Mouse (Mus musculus): Measurements from ENCODE around the gene Adh1. TPM values are rescaled to one million over a fixed set of nuclear protein-coding genes. Genes with fewer than 3 reads are reported as not detected.

Adh1 gene
- polyA plus RNA-seq, 1 experiment from 2014 or later: 1.1 TPM

DNA sequence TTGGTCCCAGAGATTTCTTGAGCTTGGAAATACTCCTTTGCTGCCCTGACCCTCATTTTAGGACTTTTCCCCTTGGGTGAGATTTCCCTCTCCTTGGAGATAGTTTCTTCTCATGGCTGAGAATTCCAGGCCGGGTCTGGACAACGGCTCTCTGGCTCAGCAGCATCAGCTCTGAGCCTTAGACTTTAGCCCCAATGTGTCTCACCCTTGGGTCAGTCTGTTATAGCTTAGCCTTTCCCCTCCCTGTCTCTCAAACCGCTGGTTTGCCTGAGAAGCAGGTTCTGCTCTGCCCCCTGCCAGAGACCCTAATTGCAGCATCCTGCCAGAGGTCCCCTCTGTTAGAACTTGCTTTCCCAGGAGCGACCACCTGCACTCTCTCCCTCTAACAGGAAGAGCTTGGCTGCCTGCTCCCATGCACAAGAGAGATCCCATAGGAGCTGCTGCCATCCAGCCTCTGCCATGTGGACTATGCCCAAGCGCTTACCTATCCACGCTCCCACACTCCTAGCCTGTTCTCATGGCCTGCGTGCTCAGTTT lies 16.4 kb upstream of the Adh1 start:
- ATAC-seq (replicated peaks): no peak
- 73% methylated on average over 7 of the region's 7 CpGs for WGBS
- H3K27ac ChIP-seq: no peak overlapping the region
- no peaks in the 10 kb centered on the region for H3K36me3 ChIP-seq (replicated peaks)
- H3K4me2 ChIP-seq: no peak overlapping the region
- H3K4me1 ChIP-seq: no peaks in the 10 kb centered on the region
- H3K27me3 ChIP-seq (replicated peaks): no peaks in the 10 kb centered on the region
- H3K9me3 ChIP-seq: no peaks in the 10 kb centered on the region
- no peak overlapping the region for H3K4me3 ChIP-seq
- H3K9ac ChIP-seq: no peak overlapping the region

DNA sequence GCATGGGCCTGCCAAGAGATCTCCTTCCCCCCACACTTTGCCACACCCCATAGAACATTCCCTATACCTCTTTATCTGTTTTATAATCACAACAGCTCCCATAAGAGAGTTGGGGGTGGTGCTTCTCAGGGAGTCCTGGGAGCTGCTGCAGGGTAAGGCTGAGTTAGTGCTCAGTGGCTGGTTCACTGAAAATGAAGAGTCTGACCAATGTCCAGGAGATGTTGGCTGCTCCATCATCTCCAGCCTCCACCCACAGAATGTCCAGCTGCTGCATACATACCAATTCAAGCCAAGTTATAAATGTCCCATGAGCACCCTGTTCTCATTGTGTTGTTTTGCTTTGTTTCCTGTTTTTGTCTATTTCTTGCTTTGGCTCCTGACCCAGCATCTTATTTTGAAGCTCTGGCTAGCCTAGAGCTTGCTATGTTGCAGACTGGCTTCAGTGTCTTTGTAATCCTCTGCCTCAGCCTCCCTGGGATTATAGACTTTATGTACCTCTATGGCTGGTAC lies 14.2 kb upstream of the Adh1 start:
- Histone ChIP-seq H3K36me3 (replicated peaks) (no peaks in the 10 kb centered on the region), H3K9me3 (no peaks in the 10 kb centered on the region)
- no peak for ATAC-seq (replicated peaks)

DNA sequence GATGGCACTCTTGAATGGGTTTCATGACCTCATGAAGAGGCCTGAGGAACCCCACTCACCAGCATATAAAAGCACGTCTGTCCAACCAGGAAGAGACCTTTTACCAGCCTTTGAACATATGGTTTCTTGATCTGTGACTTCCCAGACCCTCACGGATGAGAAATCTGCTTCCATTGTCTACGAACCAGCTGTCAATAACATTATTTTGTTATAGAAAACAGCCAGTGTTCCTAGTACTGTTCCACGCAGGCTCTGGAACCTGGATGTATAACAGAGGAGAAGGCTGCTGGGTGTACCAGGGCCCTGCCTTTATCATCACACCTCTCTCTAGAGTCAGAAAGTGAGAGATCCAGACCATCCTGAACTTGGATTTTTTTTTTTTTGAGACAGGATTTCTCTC lies 13.6 kb upstream of the Adh1 start:
- Histone ChIP-seq H3K27me3 (replicated peaks) (no peaks in the 10 kb centered on the region), H3K27ac (no peak overlapping the region), H3K36me3 (replicated peaks) (no peaks in the 10 kb centered on the region), H3K4me3 (no peak overlapping the region), H3K4me2 (no peak overlapping the region), H3K9me3 (no peaks in the 10 kb centered on the region), H3K9ac (no peak overlapping the region), H3K4me1 (no peaks in the 10 kb centered on the region)
- 81% methylated on average over 4 of the region's 4 CpGs for WGBS
- no peak for ATAC-seq (replicated peaks)

More for the DNA sequence above, 14.2 kb upstream of the Adh1 start:
- H3K4me3 ChIP-seq: no peak overlapping the region
- no peaks in the 10 kb centered on the region for H3K4me1 ChIP-seq
- H3K4me2 ChIP-seq: no peak overlapping the region
- no peaks in the 10 kb centered on the region for H3K27me3 ChIP-seq (replicated peaks)
- no peak overlapping the region for H3K27ac ChIP-seq
- H3K9ac ChIP-seq: no peak overlapping the region

DNA sequence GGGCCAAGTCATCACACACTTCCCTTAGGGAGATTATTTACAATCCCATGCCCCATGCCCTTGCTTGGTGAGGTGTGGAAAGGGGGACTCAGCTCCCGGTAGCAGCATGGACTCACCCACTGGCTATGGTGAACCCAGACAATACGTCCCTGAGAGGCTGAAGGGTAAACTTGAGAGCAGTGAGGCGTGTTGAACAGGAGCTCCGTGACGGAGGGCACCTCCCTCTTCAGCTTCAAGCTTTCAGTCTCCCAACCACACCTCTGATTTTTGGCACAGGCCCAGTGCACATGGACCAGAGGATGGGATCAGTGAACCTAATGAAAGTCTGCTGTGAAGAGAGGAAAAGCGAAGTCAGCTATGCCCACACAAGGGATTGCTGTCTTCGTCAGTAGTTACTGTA lies 12.8 kb upstream of the Adh1 start:
- no peak for ATAC-seq (replicated peaks)
- 67% methylated on average over 7 of the region's 7 CpGs for WGBS

DNA sequence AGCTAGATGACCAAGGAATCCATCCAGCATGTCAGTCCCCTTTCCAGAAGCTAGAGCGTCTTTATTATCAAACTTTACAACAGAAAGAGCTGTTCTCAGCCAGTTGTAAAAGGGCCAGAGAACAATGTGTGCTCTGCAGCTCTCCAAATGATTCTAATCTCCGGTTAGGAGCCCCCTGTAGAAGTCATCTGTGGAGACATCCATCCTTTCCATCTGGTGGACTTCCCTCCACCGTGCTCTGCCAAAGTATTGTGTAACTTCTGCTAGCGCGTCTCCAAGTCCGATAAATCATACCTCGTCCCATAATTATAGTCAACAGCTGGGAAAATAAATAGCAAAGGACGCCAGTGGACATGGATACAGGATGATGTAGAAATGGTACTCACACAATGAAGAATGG lies 12.0 kb upstream of the Adh1 start:
- no peaks in the 10 kb centered on the region for H3K4me1 ChIP-seq
- no peaks in the 10 kb centered on the region for H3K27me3 ChIP-seq (replicated peaks)
- WGBS: 90% methylated on average over 8 of the region's 8 CpGs
- no peaks in the 10 kb centered on the region for H3K9me3 ChIP-seq
- H3K27ac ChIP-seq: no peak overlapping the region
- H3K9ac ChIP-seq: no peak overlapping the region
- H3K36me3 ChIP-seq (replicated peaks): no peaks in the 10 kb centered on the region
- H3K4me2 ChIP-seq: no peak overlapping the region
- no peak for ATAC-seq (replicated peaks)
- H3K4me3 ChIP-seq: no peak overlapping the region

More for the DNA sequence above, 12.8 kb upstream of the Adh1 start:
- no peak overlapping the region for H3K4me2 ChIP-seq
- no peaks in the 10 kb centered on the region for H3K9me3 ChIP-seq
- no peaks in the 10 kb centered on the region for H3K36me3 ChIP-seq (replicated peaks)
- no peaks in the 10 kb centered on the region for H3K4me1 ChIP-seq
- no peak overlapping the region for H3K4me3 ChIP-seq
- H3K27ac ChIP-seq: no peak overlapping the region
- H3K9ac ChIP-seq: no peak overlapping the region
- no peaks in the 10 kb centered on the region for H3K27me3 ChIP-seq (replicated peaks)

DNA sequence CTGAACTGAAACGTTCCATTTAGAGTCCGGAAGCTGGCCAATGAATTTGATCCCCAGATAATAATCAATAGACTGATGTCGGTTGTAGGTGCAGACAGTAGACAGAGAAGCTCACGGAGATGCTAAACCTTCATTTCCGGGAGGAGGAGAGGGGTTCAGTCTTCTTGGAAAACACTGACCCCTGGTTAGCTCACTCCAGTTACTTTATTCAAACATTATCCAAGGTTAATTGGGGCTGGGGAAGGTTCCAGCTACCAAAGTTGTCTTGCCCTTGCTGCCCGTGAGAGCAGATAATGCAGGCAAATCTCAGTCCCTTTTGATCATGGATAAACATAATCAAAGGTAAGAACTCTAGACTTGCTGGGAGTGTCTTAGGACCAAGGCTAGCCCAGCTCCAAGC lies 9.6 kb upstream of the Adh1 start:
- H3K9me3 ChIP-seq: no peaks in the 10 kb centered on the region
- no peaks in the 10 kb centered on the region for H3K36me3 ChIP-seq (replicated peaks)
- ATAC-seq (replicated peaks): no peak
- 89% methylated on average over 6 of the region's 6 CpGs for WGBS
- H3K27me3 ChIP-seq (replicated peaks): no peaks in the 10 kb centered on the region
- no peak overlapping the region for H3K9ac ChIP-seq
- H3K4me3 ChIP-seq: no peak overlapping the region
- no peak overlapping the region for H3K4me2 ChIP-seq
- H3K27ac ChIP-seq: no peak overlapping the region
- no peaks in the 10 kb centered on the region for H3K4me1 ChIP-seq

DNA sequence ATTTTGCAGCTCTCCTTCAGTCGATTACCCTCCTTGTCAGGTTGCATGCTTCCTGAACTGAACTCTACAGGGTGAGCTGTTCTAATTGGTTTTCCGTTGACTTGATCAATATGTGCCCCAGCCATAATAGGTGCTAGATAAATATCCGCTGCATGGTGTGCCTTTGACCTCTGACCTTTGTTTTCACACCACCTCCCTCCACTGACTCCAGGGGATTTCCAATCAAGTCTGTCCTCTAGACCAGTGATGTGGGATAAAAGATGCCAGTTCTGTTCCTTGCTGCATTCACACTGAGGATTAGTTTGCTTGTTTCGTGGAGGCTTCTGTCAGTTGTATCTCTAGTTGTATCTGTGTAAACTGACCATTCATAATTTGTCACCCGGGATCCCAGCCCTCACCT lies 6.6 kb upstream of the Adh1 start:
- Histone ChIP-seq H3K36me3 (replicated peaks) (no peaks in the 10 kb centered on the region), H3K9ac (no peak overlapping the region), H3K4me1 (no peaks in the 10 kb centered on the region), H3K27me3 (replicated peaks) (no peaks in the 10 kb centered on the region), H3K4me3 (no peak overlapping the region), H3K4me2 (no peak overlapping the region), H3K9me3 (no peaks in the 10 kb centered on the region), H3K27ac (no peak overlapping the region)
- no peak for ATAC-seq (replicated peaks)
- WGBS: 36% methylated on average over 5 of the region's 5 CpGs

DNA sequence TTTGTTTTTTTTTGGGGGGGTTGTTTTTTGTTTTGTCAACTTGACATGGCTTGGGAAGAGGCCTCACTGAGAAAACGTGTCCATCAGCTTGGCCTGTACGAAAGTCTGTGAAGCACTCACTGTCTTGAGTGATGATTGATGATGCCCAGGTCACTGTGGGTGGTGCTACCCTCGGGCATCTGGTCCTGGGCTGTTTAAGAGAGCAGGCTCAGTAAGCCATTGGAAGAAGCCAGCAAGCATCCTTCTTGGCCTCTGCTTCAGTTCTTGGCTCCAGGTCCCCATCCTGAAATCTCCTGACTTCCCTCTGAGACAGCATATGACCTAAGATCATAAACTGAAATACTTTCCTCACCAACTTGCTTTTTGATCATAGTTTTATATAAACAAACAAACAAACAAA lies 5.4 kb upstream of the Adh1 start:
- Histone ChIP-seq H3K9ac (no peak overlapping the region), H3K36me3 (replicated peaks) (no peaks in the 10 kb centered on the region), H3K4me1 (no peaks in the 10 kb centered on the region), H3K4me2 (no peak overlapping the region), H3K27ac (no peak overlapping the region), H3K4me3 (no peak overlapping the region), H3K27me3 (replicated peaks) (no peaks in the 10 kb centered on the region), H3K9me3 (no peaks in the 10 kb centered on the region)
- 84% methylated on average over 3 of the region's 3 CpGs for whole genome bisulfite sequencing
- no peak for ATAC-seq (replicated peaks)

DNA sequence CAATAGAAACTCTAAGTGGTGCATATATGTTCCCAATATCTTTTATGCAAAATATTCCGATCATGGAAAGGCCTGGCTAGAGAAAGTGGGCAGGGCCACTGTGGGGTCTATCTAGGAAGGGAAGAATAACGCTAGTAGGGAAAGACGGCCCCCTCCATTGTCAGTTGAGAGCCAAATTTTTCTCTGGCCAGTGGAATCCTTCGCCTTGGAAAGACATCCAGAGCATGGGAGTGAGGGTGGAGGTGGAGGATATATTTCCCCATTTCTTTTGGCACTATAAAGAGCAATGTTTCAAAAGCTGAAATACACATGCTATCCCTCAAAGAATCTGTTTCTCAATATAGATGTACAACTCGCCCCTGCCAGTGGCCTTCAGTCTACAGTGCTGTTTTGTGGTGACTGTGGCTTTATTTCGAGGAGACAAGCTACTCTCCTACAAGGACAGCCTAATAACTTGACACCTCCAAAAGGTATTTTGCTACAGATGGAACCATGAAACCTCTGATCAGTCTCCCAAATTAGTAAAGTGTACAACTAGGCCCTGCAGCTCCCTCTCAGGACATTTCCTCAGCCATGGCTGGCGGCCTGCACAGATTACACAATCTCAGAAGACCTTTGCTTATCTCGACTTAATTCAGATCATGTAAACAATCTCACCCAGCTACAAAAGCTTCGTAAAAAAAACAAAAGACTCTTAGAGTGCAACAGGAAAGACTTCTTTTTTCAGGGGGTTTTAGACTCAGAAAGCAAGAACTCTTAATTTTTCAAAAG lies 4.8 kb upstream of the Adh1 start:
- Histone ChIP-seq H3K9me3 (no peaks in the 10 kb centered on the region), H3K27me3 (replicated peaks) (no peaks in the 10 kb centered on the region), H3K4me3 (no peak overlapping the region), H3K4me1 (no peaks in the 10 kb centered on the region), H3K9ac (no peak overlapping the region), H3K4me2 (no peak overlapping the region), H3K27ac (no peak overlapping the region), H3K36me3 (replicated peaks) (no peaks in the 10 kb centered on the region)
- ATAC-seq (replicated peaks): no peak
- WGBS: 84% methylated on average over 9 of the region's 9 CpGs

DNA sequence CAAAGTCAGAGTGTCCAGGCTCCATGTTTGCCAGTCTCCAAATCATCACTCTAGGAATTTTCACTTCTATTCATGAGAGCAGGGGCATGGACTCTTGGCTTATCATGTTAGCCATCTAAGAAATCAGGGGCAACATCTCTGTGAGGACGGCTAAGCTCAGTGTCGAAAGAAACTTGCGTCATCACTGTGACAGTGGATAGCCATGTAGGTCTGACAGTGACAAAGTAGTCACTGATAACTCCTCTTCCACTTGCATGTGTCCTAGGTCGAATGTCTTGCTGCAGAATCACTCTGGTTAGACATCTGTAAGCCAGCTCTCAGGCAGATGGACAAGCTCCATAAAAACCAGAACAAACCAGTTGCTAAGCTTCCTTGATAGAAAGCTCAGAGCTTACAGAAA lies 1.8 kb downstream of the Adh1 start:
- Histone ChIP-seq H3K4me3 (no peak overlapping the region), H3K27me3 (replicated peaks) (no peaks in the 10 kb centered on the region), H3K4me1 (no peaks in the 10 kb centered on the region), H3K9me3 (no peaks in the 10 kb centered on the region), H3K4me2 (no peak overlapping the region), H3K36me3 (replicated peaks) (no peaks in the 10 kb centered on the region), H3K27ac (no peak overlapping the region), H3K9ac (no peak overlapping the region)
- ATAC-seq (replicated peaks): no peak
- 94% methylated on average over 4 of the region's 4 CpGs for WGBS

DNA sequence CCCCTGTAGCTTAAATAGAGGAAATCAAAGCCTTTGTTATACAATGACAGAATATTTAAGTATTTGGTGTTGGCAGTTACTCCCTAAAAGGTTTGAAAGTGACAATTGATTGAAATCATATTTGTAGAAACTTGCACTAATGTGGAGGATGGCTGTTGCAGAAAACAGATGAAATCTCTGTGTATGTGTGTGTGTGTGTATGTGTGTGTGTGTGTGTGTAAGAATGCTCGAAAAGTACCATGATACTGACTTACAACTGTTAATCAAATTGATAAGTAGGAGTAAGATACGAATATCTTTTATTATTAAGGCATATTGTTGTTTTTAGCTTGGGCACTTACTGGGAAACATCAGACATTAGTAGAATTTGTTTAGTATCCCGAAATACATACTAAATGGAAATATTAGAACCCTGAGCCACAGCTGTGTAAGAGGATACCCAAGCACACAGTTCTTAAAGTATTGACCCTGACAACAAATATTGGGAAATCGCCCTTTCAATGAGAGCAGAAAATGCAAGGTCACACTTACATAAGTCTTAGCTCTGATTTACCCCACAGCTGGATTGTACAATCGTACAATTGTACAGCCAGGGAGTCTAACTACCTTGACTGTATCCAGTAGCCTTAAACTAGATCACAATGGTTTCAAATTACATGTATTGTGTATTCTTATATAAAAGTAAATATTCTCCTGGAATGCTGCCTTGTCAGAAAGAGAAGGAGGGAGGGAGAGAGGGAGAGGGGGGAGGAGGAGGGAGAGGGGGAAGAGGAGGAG lies 2.6 kb downstream of the Adh1 start:
- ATAC-seq (replicated peaks): no peak
- no peak overlapping the region for H3K9ac ChIP-seq
- H3K4me1 ChIP-seq: no peaks in the 10 kb centered on the region
- no peaks in the 10 kb centered on the region for H3K27me3 ChIP-seq (replicated peaks)
- H3K27ac ChIP-seq: no peak overlapping the region
- WGBS: 84% methylated on average over 5 of the region's 5 CpGs
- H3K4me2 ChIP-seq: no peak overlapping the region
- H3K4me3 ChIP-seq: no peak overlapping the region
- no peaks in the 10 kb centered on the region for H3K9me3 ChIP-seq
- H3K36me3 ChIP-seq (replicated peaks): no peaks in the 10 kb centered on the region

DNA sequence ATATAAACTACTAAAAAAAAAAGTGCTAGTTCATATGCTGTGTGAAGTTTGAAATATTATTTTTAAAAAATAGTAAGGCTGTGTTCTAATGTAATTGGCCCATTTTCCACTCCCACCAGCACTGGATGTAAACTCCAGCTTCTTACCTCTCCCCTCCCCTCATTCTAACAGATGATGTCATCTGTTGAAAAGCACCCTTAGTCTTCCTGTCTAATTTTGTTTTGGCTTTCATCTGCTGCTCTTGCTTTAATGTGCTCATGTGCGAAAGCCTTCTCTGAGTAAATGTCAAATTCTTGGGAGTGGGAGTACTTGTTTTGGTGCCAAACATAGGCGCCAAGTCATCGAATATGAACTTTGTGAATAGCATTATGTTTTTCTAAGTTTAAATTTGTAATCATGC lies 3.9 kb downstream of the Adh1 start:
- H3K9ac ChIP-seq: no peak overlapping the region
- H3K27ac ChIP-seq: no peak overlapping the region
- no peaks in the 10 kb centered on the region for H3K36me3 ChIP-seq (replicated peaks)
- no peaks in the 10 kb centered on the region for H3K4me1 ChIP-seq
- no peak for ATAC-seq (replicated peaks)
- no peaks in the 10 kb centered on the region for H3K9me3 ChIP-seq
- H3K4me2 ChIP-seq: no peak overlapping the region
- H3K27me3 ChIP-seq (replicated peaks): no peaks in the 10 kb centered on the region
- WGBS: 74% methylated on average over 3 of the region's 3 CpGs
- H3K4me3 ChIP-seq: no peak overlapping the region

All from midbrain, embryonic 15.5 days (tissue).